Mouse (Mus musculus): ENCODE results near the gene Prickle2. TPM values are rescaled to one million over a fixed set of nuclear protein-coding genes. Genes with fewer than 3 reads are reported as not detected.

Gene Prickle2
- polyA plus RNA-seq, 1 experiment from 2014 or later, result 1.7 TPM

DNA sequence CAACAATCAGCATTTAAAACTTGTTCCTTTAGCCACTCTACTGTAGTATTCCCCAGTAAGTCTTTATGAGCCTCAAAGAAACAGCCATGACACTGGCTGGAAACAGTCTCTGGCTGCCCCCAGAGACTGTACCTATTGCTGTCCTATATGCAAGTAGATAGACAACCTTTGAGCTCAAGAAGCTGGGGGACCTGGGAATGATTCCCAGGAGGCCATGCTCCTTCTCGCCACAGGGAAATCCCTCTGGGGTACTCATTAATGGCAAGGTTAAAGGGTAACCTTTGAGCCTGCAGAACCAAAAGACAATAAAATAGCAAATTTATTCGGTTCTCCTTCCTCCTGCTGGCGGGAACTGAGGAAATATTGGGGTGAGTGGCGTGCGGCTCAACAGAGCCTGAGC is 8.1 kb downstream of the Prickle2 start:
- no peak for DNase-seq (ENCODE audit: low spot score)
- no peak for ATAC-seq (replicated peaks; ENCODE audit: low FRiP score)

DNA sequence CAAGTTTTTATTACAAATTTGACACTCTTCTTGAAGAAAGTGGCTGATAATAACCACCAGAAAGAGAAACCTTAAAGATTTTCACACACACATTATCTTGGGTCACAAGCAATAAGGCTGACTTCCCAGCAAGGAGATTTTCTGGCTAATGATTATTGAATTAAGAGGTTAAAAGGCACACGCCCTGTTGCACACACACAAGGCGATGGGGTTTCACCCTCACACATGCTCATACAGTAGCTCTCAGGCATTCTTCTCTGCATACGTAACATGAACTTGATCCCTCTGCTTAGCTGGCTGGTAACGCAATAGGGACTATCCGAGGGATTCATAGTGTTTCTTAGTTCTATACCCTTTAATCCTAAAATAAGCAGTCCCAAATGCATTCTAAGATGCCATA is 18.6 kb downstream of the Prickle2 start:
- ATAC-seq (replicated peaks; ENCODE audit: low FRiP score), result no peak
- no peak overlapping the region for H3K4me3 ChIP-seq (ENCODE audit: low read depth, low read length)
- 79% methylated on average over 5 of the region's 5 CpGs for WGBS
- no peaks in the 10 kb centered on the region for H3K9me3 ChIP-seq (ENCODE audit: control insufficient read depth, low read length)
- no peaks in the 10 kb centered on the region for H3K27me3 ChIP-seq (replicated peaks; ENCODE audit: control insufficient read depth, insufficient read depth, low read length)
- no peaks in the 10 kb centered on the region for H3K36me3 ChIP-seq (ENCODE audit: control insufficient read depth, insufficient read depth, low read length)
- H3K4me1 ChIP-seq (replicated peaks; ENCODE audit: control insufficient read depth, insufficient read depth, low read length), result no peaks in the 10 kb centered on the region
- no peak for DNase-seq (ENCODE audit: low spot score)
- H3K27ac ChIP-seq (ENCODE audit: low read depth, low read length), result no peak overlapping the region
- H3K4me2 ChIP-seq, result no peak overlapping the region
- no peak overlapping the region for H3K9ac ChIP-seq (ENCODE audit: low read depth, low read length)

More for the DNA sequence above, 8.1 kb downstream of the Prickle2 start:
- Histone ChIP-seq H3K4me2 (no peak overlapping the region), H3K4me1 (replicated peaks; ENCODE audit: control insufficient read depth, insufficient read depth, low read length) (no peaks in the 10 kb centered on the region), H3K9ac (ENCODE audit: low read depth, low read length) (no peak overlapping the region), H3K27ac (ENCODE audit: low read depth, low read length) (no peak overlapping the region), H3K36me3 (ENCODE audit: control insufficient read depth, insufficient read depth, low read length) (no peaks in the 10 kb centered on the region), H3K4me3 (ENCODE audit: low read depth, low read length) (no peak overlapping the region), H3K27me3 (replicated peaks; ENCODE audit: control insufficient read depth, insufficient read depth, low read length) (no peaks in the 10 kb centered on the region), H3K9me3 (ENCODE audit: control insufficient read depth, low read length) (no peaks in the 10 kb centered on the region)
- 84% methylated on average over 5 of the region's 5 CpGs for WGBS

DNA sequence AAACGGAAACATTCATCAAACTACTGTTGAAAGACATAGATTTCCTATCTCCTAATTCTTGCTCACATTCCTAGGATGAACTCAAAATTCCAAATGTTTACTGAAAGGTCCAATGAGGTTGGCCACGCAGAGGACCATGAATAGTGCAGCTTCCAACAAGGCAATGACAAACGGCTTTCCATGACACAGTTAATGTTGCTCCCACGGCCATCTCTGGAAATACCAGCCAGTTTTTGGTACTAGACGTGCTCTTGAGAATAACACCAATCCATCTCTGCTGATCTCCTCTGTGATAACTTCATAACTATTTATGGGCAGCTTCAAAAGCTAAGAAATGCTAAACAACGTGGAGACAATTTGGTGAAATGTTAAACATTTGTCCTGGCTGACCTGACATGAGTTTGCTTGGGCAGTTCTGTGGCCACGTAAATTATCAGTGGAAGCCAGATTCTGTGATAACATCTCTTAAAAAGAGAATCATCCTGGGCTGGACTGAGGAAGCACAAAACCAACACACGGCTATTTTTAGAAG is 31.5 kb downstream of the Prickle2 start:
- no peaks in the 10 kb centered on the region for H3K27me3 ChIP-seq (replicated peaks; ENCODE audit: control insufficient read depth, insufficient read depth, low read length)
- no peaks in the 10 kb centered on the region for H3K4me1 ChIP-seq (replicated peaks; ENCODE audit: control insufficient read depth, insufficient read depth, low read length)
- no peak overlapping the region for H3K4me2 ChIP-seq
- no peak overlapping the region for H3K27ac ChIP-seq (ENCODE audit: low read depth, low read length)
- WGBS, result 38% methylated on average over 8 of the region's 8 CpGs
- no peaks in the 10 kb centered on the region for H3K36me3 ChIP-seq (ENCODE audit: control insufficient read depth, insufficient read depth, low read length)
- H3K9me3 ChIP-seq (ENCODE audit: control insufficient read depth, low read length), result no peaks in the 10 kb centered on the region
- ATAC-seq (replicated peaks; ENCODE audit: low FRiP score) (no peak), DNase-seq (ENCODE audit: low spot score) (no peak)
- H3K9ac ChIP-seq (ENCODE audit: low read depth, low read length), result no peak overlapping the region
- H3K4me3 ChIP-seq (ENCODE audit: low read depth, low read length), result no peak overlapping the region

DNA sequence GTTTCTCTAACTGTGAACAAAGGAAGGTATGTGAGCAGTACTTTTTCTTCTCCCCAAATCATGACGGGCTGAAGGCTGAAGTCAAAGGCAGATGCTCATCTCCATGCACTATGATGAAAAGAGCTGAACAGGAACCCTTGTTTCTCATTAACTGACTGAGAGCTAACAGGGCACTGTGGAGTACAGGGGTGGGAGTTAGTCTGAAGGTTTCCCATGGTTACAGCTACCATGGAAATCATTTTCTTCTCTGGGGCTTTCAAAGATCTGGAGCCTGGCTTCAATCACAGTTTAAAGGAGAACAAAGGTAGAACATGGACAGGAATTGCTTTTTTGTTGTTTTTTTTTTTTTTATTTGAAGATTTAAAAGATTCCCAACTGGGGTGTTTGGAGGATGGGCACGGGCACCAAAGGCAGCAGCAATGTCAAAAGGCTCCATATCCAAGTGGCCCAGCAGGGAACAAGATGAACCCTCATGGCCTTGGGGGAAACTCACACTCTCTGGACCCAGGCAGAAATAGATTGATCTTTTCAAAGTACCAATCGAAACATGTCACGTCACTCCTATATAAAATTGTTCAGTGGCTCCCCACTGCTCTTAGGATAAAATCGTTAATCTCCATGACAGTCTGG is 35.3 kb downstream of the Prickle2 start:
- Histone ChIP-seq H3K27ac (ENCODE audit: low read depth, low read length) (no peak overlapping the region), H3K9ac (ENCODE audit: low read depth, low read length) (no peak overlapping the region), H3K4me3 (ENCODE audit: low read depth, low read length) (no peak overlapping the region), H3K4me1 (replicated peaks; ENCODE audit: control insufficient read depth, insufficient read depth, low read length) (no peaks in the 10 kb centered on the region), H3K9me3 (ENCODE audit: control insufficient read depth, low read length) (no peaks in the 10 kb centered on the region), H3K4me2 (no peak overlapping the region), H3K36me3 (ENCODE audit: control insufficient read depth, insufficient read depth, low read length) (no peaks in the 10 kb centered on the region), H3K27me3 (replicated peaks; ENCODE audit: control insufficient read depth, insufficient read depth, low read length) (no peaks in the 10 kb centered on the region)
- DNase-seq (ENCODE audit: low spot score) (no peak), ATAC-seq (replicated peaks; ENCODE audit: low FRiP score) (no peak)
- WGBS, result 80% methylated on average over 5 of the region's 5 CpGs

DNA sequence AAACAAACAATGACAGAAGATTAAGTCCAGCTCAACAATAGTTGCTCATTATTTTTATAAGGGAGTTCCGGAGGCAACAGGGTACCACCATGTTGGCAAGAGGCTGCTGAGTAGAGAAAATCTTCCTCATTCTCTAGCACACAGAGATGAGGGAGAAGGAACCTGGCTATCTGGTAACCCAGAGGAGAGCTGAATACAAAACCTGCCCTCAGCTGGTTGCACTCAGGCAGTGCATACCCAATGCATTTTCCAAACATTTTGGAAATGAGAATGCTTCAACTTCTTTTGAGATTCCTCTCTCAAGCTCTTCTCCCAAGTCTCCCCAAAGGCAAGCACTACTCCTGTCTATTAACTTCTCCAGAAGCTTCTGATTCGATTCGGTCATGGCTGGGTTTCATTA is 36.3 kb downstream of the Prickle2 start:
- DNase-seq (ENCODE audit: low spot score) (no peak), ATAC-seq (replicated peaks; ENCODE audit: low FRiP score) (no peak)

DNA sequence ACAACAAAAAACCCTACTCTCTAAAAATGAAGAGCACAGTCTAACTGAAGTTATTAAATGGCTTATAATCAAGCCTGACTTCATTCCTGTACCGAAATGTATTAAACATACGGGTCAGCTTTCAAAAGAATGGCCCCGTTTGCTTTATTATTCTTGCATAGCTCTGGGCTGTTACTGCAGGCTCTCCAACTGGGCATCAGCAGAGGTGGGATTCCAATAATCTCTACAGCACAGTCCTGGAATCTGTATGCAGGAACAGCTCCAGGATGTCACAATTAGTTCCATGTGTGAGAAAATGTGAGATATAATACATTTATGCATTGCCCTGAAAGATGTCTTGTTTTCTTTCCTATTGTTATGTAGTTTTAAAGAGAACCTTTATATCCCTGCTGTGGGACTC is 38.4 kb downstream of the Prickle2 start:
- 80% methylated on average over 3 of the region's 3 CpGs for WGBS
- Histone ChIP-seq H3K9ac (ENCODE audit: low read depth, low read length) (no peak overlapping the region), H3K4me2 (no peak overlapping the region), H3K4me1 (replicated peaks; ENCODE audit: control insufficient read depth, insufficient read depth, low read length) (no peaks in the 10 kb centered on the region), H3K27me3 (replicated peaks; ENCODE audit: control insufficient read depth, insufficient read depth, low read length) (no peaks in the 10 kb centered on the region), H3K4me3 (ENCODE audit: low read depth, low read length) (no peak overlapping the region), H3K36me3 (ENCODE audit: control insufficient read depth, insufficient read depth, low read length) (no peaks in the 10 kb centered on the region), H3K27ac (ENCODE audit: low read depth, low read length) (no peak overlapping the region), H3K9me3 (ENCODE audit: control insufficient read depth, low read length) (no peaks in the 10 kb centered on the region)
- ATAC-seq (replicated peaks; ENCODE audit: low FRiP score), result no peak
- no peak for DNase-seq (ENCODE audit: low spot score)

More for the DNA sequence above, 36.3 kb downstream of the Prickle2 start:
- Histone ChIP-seq H3K4me2 (no peak overlapping the region), H3K9me3 (ENCODE audit: control insufficient read depth, low read length) (no peaks in the 10 kb centered on the region), H3K27me3 (replicated peaks; ENCODE audit: control insufficient read depth, insufficient read depth, low read length) (no peaks in the 10 kb centered on the region), H3K4me1 (replicated peaks; ENCODE audit: control insufficient read depth, insufficient read depth, low read length) (no peaks in the 10 kb centered on the region), H3K36me3 (ENCODE audit: control insufficient read depth, insufficient read depth, low read length) (no peaks in the 10 kb centered on the region), H3K4me3 (ENCODE audit: low read depth, low read length) (no peak overlapping the region), H3K27ac (ENCODE audit: low read depth, low read length) (no peak overlapping the region), H3K9ac (ENCODE audit: low read depth, low read length) (no peak overlapping the region)
- 78% methylated on average over 3 of the region's 3 CpGs for WGBS

DNA sequence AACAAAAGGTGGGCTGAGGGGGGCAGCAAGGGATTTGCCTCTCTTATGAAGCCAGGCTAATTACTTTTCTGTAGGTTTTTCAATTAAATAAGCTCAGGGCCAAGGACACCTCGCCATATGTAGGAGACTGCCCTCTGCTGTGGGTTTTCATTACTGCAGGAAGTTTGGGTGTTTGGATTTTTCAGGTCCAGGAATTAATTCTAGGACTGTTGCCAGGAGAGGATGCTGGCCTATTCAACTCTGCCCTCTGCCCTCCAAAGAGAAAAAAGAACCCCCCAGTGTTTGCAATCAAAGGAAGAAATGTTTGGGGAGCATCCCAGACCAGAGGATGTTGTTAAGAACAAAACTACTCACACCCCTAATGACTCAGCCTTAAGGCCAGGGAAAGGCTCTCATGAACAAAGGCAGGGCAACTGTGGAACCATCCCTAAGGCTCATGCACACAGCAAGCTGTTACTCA is 40.4 kb downstream of the Prickle2 start:
- Histone ChIP-seq H3K9ac (ENCODE audit: low read depth, low read length) (no peak overlapping the region), H3K4me1 (replicated peaks; ENCODE audit: control insufficient read depth, insufficient read depth, low read length) (no peaks in the 10 kb centered on the region), H3K4me3 (ENCODE audit: low read depth, low read length) (no peak overlapping the region), H3K36me3 (ENCODE audit: control insufficient read depth, insufficient read depth, low read length) (no peaks in the 10 kb centered on the region), H3K27me3 (replicated peaks; ENCODE audit: control insufficient read depth, insufficient read depth, low read length) (no peaks in the 10 kb centered on the region), H3K27ac (ENCODE audit: low read depth, low read length) (no peak overlapping the region), H3K9me3 (ENCODE audit: control insufficient read depth, low read length) (no peaks in the 10 kb centered on the region), H3K4me2 (no peak overlapping the region)
- DNase-seq (ENCODE audit: low spot score) (no peak), ATAC-seq (replicated peaks; ENCODE audit: low FRiP score) (no peak)
- 6% methylated on average over 1 of the region's 1 CpGs for WGBS

DNA sequence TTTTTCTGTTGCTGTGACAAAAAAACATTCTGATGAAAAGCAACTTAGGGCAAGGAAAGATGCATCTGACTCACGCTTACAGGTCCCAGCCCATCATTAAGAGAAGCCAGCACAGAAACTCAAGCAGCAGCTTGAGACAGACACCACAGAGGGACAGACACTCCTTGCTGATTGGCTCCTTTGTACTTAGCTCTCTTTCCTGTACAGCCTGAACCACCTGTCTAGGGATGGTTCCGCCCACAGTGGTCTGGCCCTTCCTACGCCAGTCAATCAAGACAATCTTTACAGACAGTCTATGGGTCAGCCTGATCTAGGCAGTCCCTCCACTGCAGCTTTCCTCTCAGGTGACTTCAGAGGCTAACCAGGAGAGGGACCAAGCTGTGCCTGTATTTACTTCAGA is 42.1 kb downstream of the Prickle2 start:
- ATAC-seq (replicated peaks; ENCODE audit: low FRiP score), result no peak
- Histone ChIP-seq H3K27ac (ENCODE audit: low read depth, low read length) (no peak overlapping the region), H3K27me3 (replicated peaks; ENCODE audit: control insufficient read depth, insufficient read depth, low read length) (no peaks in the 10 kb centered on the region), H3K4me2 (no peak overlapping the region), H3K4me1 (replicated peaks; ENCODE audit: control insufficient read depth, insufficient read depth, low read length) (no peaks in the 10 kb centered on the region), H3K36me3 (ENCODE audit: control insufficient read depth, insufficient read depth, low read length) (no peaks in the 10 kb centered on the region), H3K9ac (ENCODE audit: low read depth, low read length) (no peak overlapping the region), H3K9me3 (ENCODE audit: control insufficient read depth, low read length) (no peaks in the 10 kb centered on the region), H3K4me3 (ENCODE audit: low read depth, low read length) (no peak overlapping the region)
- DNase-seq (ENCODE audit: low spot score), result no peak
- 87% methylated on average over 3 of the region's 3 CpGs for WGBS

DNA sequence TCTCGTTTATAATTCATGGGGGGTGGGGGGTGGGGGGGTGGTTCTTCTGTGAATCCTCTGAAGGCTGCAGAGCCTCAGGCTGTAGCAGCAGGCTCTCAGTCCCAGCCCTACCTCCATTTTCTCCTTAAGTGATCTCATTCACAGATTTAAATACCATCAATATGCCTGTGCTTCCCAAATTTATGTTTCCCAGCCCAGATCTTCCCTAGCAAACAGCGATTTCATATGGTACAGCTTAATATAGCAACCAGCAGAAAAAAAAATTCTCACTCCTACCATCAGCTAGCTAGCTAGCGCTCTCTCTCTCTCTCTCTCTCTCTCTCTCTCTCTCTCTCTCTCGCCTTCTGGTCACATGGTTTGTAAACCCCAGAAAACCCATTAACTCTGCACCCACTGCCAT is 42.5 kb downstream of the Prickle2 start:
- DNase-seq (ENCODE audit: low spot score) (no peak), ATAC-seq (replicated peaks; ENCODE audit: low FRiP score) (no peak)
- Histone ChIP-seq H3K9ac (ENCODE audit: low read depth, low read length) (no peak overlapping the region), H3K27me3 (replicated peaks; ENCODE audit: control insufficient read depth, insufficient read depth, low read length) (no peaks in the 10 kb centered on the region), H3K27ac (ENCODE audit: low read depth, low read length) (no peak overlapping the region), H3K4me1 (replicated peaks; ENCODE audit: control insufficient read depth, insufficient read depth, low read length) (no peaks in the 10 kb centered on the region), H3K36me3 (ENCODE audit: control insufficient read depth, insufficient read depth, low read length) (no peaks in the 10 kb centered on the region), H3K4me2 (no peak overlapping the region), H3K9me3 (ENCODE audit: control insufficient read depth, low read length) (no peaks in the 10 kb centered on the region), H3K4me3 (ENCODE audit: low read depth, low read length) (no peak overlapping the region)
- 75% methylated on average over 4 of the region's 4 CpGs for WGBS

Data from liver, embryonic 11.5 days (tissue).